Mouse (Mus musculus): ENCODE results near the gene Etv6. TPM values are rescaled to one million over a fixed set of nuclear protein-coding genes. Genes with fewer than 3 reads are reported as not detected.

Etv6 gene
- polyA plus RNA-seq, 2 experiments: 13.9 to 16.5 TPM

DNA sequence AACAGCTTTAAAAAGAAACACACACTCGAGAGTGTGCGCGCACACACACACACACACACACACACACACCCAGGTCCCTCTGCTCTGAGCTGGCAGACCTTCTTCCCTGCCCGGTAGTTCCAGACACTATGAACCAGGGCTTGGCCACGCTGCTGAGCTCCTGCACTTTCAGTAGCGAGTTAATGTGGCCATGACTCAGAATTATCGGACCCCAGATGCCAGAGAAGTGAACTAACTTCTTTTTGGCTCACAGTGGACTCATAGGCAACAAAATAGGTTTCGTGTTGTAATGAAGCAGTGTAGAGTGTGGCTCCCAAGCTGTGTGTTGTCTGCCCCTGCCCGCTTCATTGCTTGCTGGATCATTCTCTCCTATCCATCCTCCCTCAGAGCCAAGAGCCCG lies 165.1 kb downstream of the Etv6 start:
- Histone ChIP-seq H3K27me3 (ENCODE audit: control insufficient read depth, insufficient read depth, low read length) (no peaks in the 10 kb centered on the region), H3K4me2 (replicated peaks; ENCODE audit: low read depth, low read length, severe bottlenecking) (no peak overlapping the region), H3K36me3 (ENCODE audit: control insufficient read depth, insufficient read depth, low read length) (no peaks in the 10 kb centered on the region), H3K27ac (replicated peaks; ENCODE audit: low read depth, low read length) (peak overlapping the region; percentile 33; the same call in 1 of the 2 replicates), H3K9ac (ENCODE audit: low read depth, low read length, severe bottlenecking) (no peak overlapping the region), H3K4me1 (ENCODE audit: control insufficient read depth, insufficient read depth, low read length) (peaks cover 13% of the 10 kb centered on the region), H3K9me3 (ENCODE audit: control insufficient read depth, low read length) (no peaks in the 10 kb centered on the region), H3K4me3 (replicated peaks; ENCODE audit: low read length) (no peak overlapping the region)
- WGBS: 75% methylated on average over 10 of the region's 10 CpGs
- no peak for ATAC-seq (ENCODE audit: low FRiP score, low read depth)
- DNase-seq (ENCODE audit: low spot score): no peak
- no peak for TF ChIP-seq POLR2A (IDR thresholded peaks at IDR 0.05; ENCODE audit: borderline replicate concordance, extremely low read depth, insufficient read depth, insufficient read length)

DNA sequence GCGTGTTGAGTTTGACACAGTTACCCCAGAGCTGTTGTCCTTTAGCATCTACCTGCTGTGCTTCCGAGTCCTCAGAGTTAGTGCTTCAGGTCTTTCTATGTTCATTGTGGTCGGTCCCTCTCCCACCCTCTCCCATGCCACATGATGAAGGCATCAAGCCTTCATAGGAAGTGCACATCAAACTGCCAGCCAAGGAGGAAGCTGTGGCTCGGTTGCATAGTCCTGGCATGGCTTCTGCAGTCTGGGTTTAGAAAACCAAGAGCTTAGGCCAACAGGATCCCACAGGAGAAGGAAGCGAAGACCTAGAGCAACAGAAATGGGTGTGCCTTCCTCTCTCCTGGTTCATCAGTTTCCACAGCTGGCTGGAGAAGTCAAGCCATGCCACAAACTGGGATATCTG lies 166.7 kb downstream of the Etv6 start:
- 88% methylated on average over 5 of the region's 5 CpGs for WGBS
- ATAC-seq (ENCODE audit: low FRiP score, low read depth) (no peak), DNase-seq (ENCODE audit: low spot score) (no peak)
- Histone ChIP-seq H3K9ac (ENCODE audit: low read depth, low read length, severe bottlenecking) (no peak overlapping the region), H3K27me3 (ENCODE audit: control insufficient read depth, insufficient read depth, low read length) (no peaks in the 10 kb centered on the region), H3K4me1 (ENCODE audit: control insufficient read depth, insufficient read depth, low read length) (peaks cover 13% of the 10 kb centered on the region), H3K27ac (replicated peaks; ENCODE audit: low read depth, low read length) (no peak overlapping the region), H3K36me3 (ENCODE audit: control insufficient read depth, insufficient read depth, low read length) (no peaks in the 10 kb centered on the region), H3K4me3 (replicated peaks; ENCODE audit: low read length) (no peak overlapping the region), H3K9me3 (ENCODE audit: control insufficient read depth, low read length) (no peaks in the 10 kb centered on the region), H3K4me2 (replicated peaks; ENCODE audit: low read depth, low read length, severe bottlenecking) (no peak overlapping the region)
- TF ChIP-seq POLR2A (IDR thresholded peaks at IDR 0.05; ENCODE audit: borderline replicate concordance, extremely low read depth, insufficient read depth, insufficient read length): no peak

DNA sequence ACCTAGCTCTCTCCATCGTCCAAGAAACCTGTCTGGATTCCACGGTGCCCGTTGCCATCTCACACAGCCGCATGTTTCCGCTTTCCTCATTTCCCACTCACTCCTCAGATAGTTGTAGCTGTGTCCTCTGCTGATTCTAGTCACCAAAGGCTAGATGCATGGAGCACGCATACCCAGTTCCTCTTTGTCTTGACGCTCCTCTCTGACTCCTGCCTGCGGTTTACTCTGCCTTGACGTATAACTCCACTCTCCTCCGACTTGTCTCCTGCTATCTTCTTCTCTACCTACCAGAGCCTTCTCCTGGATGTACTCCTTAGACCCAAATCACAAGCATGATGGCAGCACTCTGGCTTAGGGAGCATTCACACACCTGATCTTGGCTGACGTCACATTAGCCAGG lies 169.7 kb downstream of the Etv6 start:
- Histone ChIP-seq H3K9me3 (ENCODE audit: control insufficient read depth, low read length) (no peaks in the 10 kb centered on the region), H3K4me3 (replicated peaks; ENCODE audit: low read length) (no peak overlapping the region), H3K36me3 (ENCODE audit: control insufficient read depth, insufficient read depth, low read length) (no peaks in the 10 kb centered on the region), H3K9ac (ENCODE audit: low read depth, low read length, severe bottlenecking) (no peak overlapping the region), H3K27ac (replicated peaks; ENCODE audit: low read depth, low read length) (no peak overlapping the region), H3K27me3 (ENCODE audit: control insufficient read depth, insufficient read depth, low read length) (no peaks in the 10 kb centered on the region), H3K4me1 (ENCODE audit: control insufficient read depth, insufficient read depth, low read length) (peaks cover 10% of the 10 kb centered on the region), H3K4me2 (replicated peaks; ENCODE audit: low read depth, low read length, severe bottlenecking) (no peak overlapping the region)
- no peak for DNase-seq (ENCODE audit: low spot score)
- no peak for ATAC-seq (ENCODE audit: low FRiP score, low read depth)
- TF ChIP-seq POLR2A (IDR thresholded peaks at IDR 0.05; ENCODE audit: borderline replicate concordance, extremely low read depth, insufficient read depth, insufficient read length): no peak
- WGBS: 96% methylated on average over 10 of the region's 11 CpGs

- Histone ChIP-seq H3K27ac (replicated peaks; ENCODE audit: low read depth, low read length) (no peak overlapping the region), H3K27me3 (ENCODE audit: control insufficient read depth, insufficient read depth, low read length) (no peaks in the 10 kb centered on the region), H3K4me2 (replicated peaks; ENCODE audit: low read depth, low read length, severe bottlenecking) (no peak overlapping the region), H3K9me3 (ENCODE audit: control insufficient read depth, low read length) (no peaks in the 10 kb centered on the region), H3K4me3 (replicated peaks; ENCODE audit: low read length) (no peak overlapping the region), H3K36me3 (ENCODE audit: control insufficient read depth, insufficient read depth, low read length) (no peaks in the 10 kb centered on the region), H3K4me1 (ENCODE audit: control insufficient read depth, insufficient read depth, low read length) (peaks cover 9% of the 10 kb centered on the region), H3K9ac (ENCODE audit: low read depth, low read length, severe bottlenecking) (no peak overlapping the region)
- DNase-seq (ENCODE audit: low spot score): no peak
- WGBS: 83% methylated on average over 5 of the region's 5 CpGs
- no peak for ATAC-seq (ENCODE audit: low FRiP score, low read depth)
- TF ChIP-seq POLR2A (IDR thresholded peaks at IDR 0.05; ENCODE audit: borderline replicate concordance, extremely low read depth, insufficient read depth, insufficient read length): no peak
Observed at GRCm38 (mm10) chr6:134205726-134206125, 170.2 kb downstream of the Etv6 start.

DNA sequence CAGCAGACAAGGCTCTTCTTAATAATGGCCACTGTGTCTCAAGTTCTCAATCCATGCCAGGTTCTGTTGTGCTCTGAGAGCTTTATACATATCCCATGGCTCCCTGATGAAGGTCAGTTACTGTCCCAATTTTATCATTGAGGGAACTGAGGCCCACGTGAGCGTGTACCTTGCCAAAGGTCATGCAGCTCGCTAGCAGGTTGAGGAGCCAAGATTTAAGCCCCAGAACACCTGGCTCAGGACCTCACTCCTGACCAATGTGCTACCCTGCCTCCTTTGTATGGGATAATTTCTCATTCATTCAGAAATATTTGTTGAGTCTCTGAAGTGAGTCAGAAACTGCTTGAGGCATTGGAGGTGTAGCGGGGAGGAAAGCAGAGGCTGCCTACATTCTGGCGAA lies 170.8 kb downstream of the Etv6 start:
- Histone ChIP-seq H3K36me3 (ENCODE audit: control insufficient read depth, insufficient read depth, low read length) (no peaks in the 10 kb centered on the region), H3K27me3 (ENCODE audit: control insufficient read depth, insufficient read depth, low read length) (no peaks in the 10 kb centered on the region)
- 86% methylated on average over 5 of the region's 5 CpGs for WGBS

More for the DNA sequence above, 170.8 kb downstream of the Etv6 start:
- no peak for ATAC-seq (ENCODE audit: low FRiP score, low read depth)
- no peaks in the 10 kb centered on the region for H3K9me3 ChIP-seq (ENCODE audit: control insufficient read depth, low read length)
- no peak overlapping the region for H3K27ac ChIP-seq (replicated peaks; ENCODE audit: low read depth, low read length)
- no peak overlapping the region for H3K4me3 ChIP-seq (replicated peaks; ENCODE audit: low read length)
- no peak for TF ChIP-seq POLR2A (IDR thresholded peaks at IDR 0.05; ENCODE audit: borderline replicate concordance, extremely low read depth, insufficient read depth, insufficient read length)
- no peak overlapping the region for H3K4me2 ChIP-seq (replicated peaks; ENCODE audit: low read depth, low read length, severe bottlenecking)
- peaks cover 7% of the 10 kb centered on the region for H3K4me1 ChIP-seq (ENCODE audit: control insufficient read depth, insufficient read depth, low read length)
- no peak for DNase-seq (ENCODE audit: low spot score)
- no peak overlapping the region for H3K9ac ChIP-seq (ENCODE audit: low read depth, low read length, severe bottlenecking)
